Mouse (Mus musculus) MEL (cell line): Measurements from ENCODE around the gene Dlgap1. TPM values are rescaled to one million over a fixed set of nuclear protein-coding genes. Genes with fewer than 3 reads are reported as not detected.

Experiments
- DNase-seq: peaks from one replicate; pipeline ENCODE4 v3.0.0; 2011; ENCODE audit warnings: low read depth, low spot score
- H3K27ac ChIP-seq: 2 replicates; pipeline ENCODE4 v1.5.1; 2012; ENCODE audit warnings: low read depth, mild to moderate bottlenecking, control low read depth, low read length, moderate library complexity; ENCODE audit not compliant: control insufficient read depth
- H3K27me3 ChIP-seq, 2 experiments: fragments of 150-350 bp in 1 of 2; sonication (generic) in 1 of 2; 2 replicates each; pipeline ENCODE4 v1.6.1; 2012; ENCODE audit warnings: low read length in 2 of 2, mild to moderate bottlenecking in 2 of 2, improper control_type of control experiment in 1 of 2, moderate library complexity in 1 of 2; ENCODE audit not compliant: insufficient read depth in 2 of 2, control insufficient read depth in 1 of 2
- H3K36me3 ChIP-seq, 2 experiments: 2 replicates each; pipeline ENCODE4 v1.6.1; 2012 to 2014; ENCODE audit warnings: low read length in 2 of 2, improper control_type of control experiment in 1 of 2, inconsistent platforms in 1 of 2, mild to moderate bottlenecking in 1 of 2; ENCODE audit not compliant: insufficient read depth in 2 of 2, control insufficient read depth in 1 of 2
- H3K4me1 ChIP-seq, 2 experiments: fragments of 150-350 bp in 1 of 2; sonication (generic) in 1 of 2; 2 replicates each; pipeline ENCODE4 v1.6.1; 2012; ENCODE audit warnings: low read length in 2 of 2, improper control_type of control experiment in 1 of 2, mild to moderate bottlenecking in 1 of 2; ENCODE audit not compliant: insufficient read depth in 2 of 2, control insufficient read depth in 1 of 2
- H3K4me3 ChIP-seq, 2 experiments: fragments of 150-350 bp in 1 of 2; sonication (generic) in 1 of 2; 2 replicates each; pipeline ENCODE4 v1.5.1; 2012; ENCODE audit warnings: low read depth in 2 of 2, low read length in 2 of 2, mild to moderate bottlenecking in 2 of 2, moderate library complexity in 2 of 2, control low read depth in 1 of 2, improper control_type of control experiment in 1 of 2; ENCODE audit not compliant: control insufficient read depth in 1 of 2, insufficient read depth in 1 of 2
- H3K79me2 ChIP-seq: 2 replicates; pipeline ENCODE4 v1.6.1; 2012; ENCODE audit warnings: mild to moderate bottlenecking, low read length, moderate library complexity; ENCODE audit not compliant: control insufficient read depth, poor library complexity, insufficient read depth
- H3K9ac ChIP-seq: 2 replicates; pipeline ENCODE4 v1.6.1; 2012; ENCODE audit warnings: low read depth, mild to moderate bottlenecking, control low read depth, low read length, moderate library complexity; ENCODE audit not compliant: control insufficient read depth, poor library complexity, severe bottlenecking
- H3K9me3 ChIP-seq: fragments of 150-350 bp; sonication (generic); replicated peaks from 2 replicates; pipeline ENCODE4 v1.6.1; 2012; ENCODE audit warnings: mild to moderate bottlenecking, low read length, improper control_type of control experiment, moderate library complexity; ENCODE audit not compliant: insufficient read depth
- CHD1 ChIP-seq: IDR thresholded peaks from 2 replicates; pipeline ENCODE4 v1.6.1; 2012; ENCODE audit warnings: low read depth, mild to moderate bottlenecking, inconsistent platforms, low read length, improper control_type of control experiment
- CHD2 ChIP-seq: IDR thresholded peaks from 2 replicates; pipeline ENCODE4 v1.6.1; 2011; ENCODE audit warnings: low read length, improper control_type of control experiment
- EP300 ChIP-seq, 2 experiments: IDR thresholded peaks; 2 replicates each; pipeline ENCODE4 v1.6.1; 2011; ENCODE audit warnings: improper control_type of control experiment in 2 of 2, low read length in 2 of 2, low read depth in 1 of 2, mild to moderate bottlenecking in 1 of 2
- JUND ChIP-seq: IDR thresholded peaks from 2 replicates; pipeline ENCODE4 v1.6.1; 2011; ENCODE audit warnings: low read depth, mild to moderate bottlenecking, improper control_type of control experiment, low read length
- KAT2A ChIP-seq: conservative IDR thresholded peaks from 2 replicates; pipeline ENCODE4 v1.6.1; 2012; ENCODE audit warnings: low read depth, low read length, improper control_type of control experiment, inconsistent platforms
- MAFK ChIP-seq: IDR thresholded peaks from 2 replicates; pipeline ENCODE4 v1.6.1; 2011; ENCODE audit warnings: low read depth, mild to moderate bottlenecking, low read length, improper control_type of control experiment, borderline replicate concordance
- MAX ChIP-seq: IDR thresholded peaks from 2 replicates; pipeline ENCODE4 v1.6.1; 2011; ENCODE audit warnings: low read length, improper control_type of control experiment
- MAZ ChIP-seq: IDR thresholded peaks from 2 replicates; pipeline ENCODE4 v1.6.1; 2012; ENCODE audit warnings: low read depth, mild to moderate bottlenecking, inconsistent platforms, low read length, improper control_type of control experiment
- MEF2A ChIP-seq: IDR thresholded peaks from 2 replicates; pipeline ENCODE4 v1.6.1; 2014; ENCODE audit warnings: low read depth, mild to moderate bottlenecking, inconsistent platforms, low read length, improper control_type of control experiment; ENCODE audit not compliant: poor library complexity, insufficient replicate concordance, severe bottlenecking; ENCODE audit errors: extremely low read depth
- POLR2A ChIP-seq, 2 experiments: IDR thresholded peaks; 2 replicates each; pipeline ENCODE4 v1.6.1; 2011 to 2012; ENCODE audit warnings: low read length in 2 of 2, mild to moderate bottlenecking in 2 of 2, control low read depth in 1 of 2, improper control_type of control experiment in 1 of 2, low read depth in 1 of 2, moderate library complexity in 1 of 2; ENCODE audit not compliant: control insufficient read depth in 1 of 2, insufficient read depth in 1 of 2, poor library complexity in 1 of 2
- POLR2AphosphoS2 ChIP-seq: IDR thresholded peaks from 2 replicates; pipeline ENCODE4 v1.6.1; 2011; ENCODE audit warnings: low read length, improper control_type of control experiment
- POLR2AphosphoS5 ChIP-seq: IDR thresholded peaks from 2 replicates; pipeline ENCODE4 v1.6.1; 2012; ENCODE audit warnings: low read depth, borderline replicate concordance, mild to moderate bottlenecking, inconsistent platforms, low read length, moderate library complexity, mixed read lengths
- RAD21 ChIP-seq: IDR thresholded peaks from 2 replicates; pipeline ENCODE4 v1.6.1; 2011; ENCODE audit warnings: mild to moderate bottlenecking, low read depth, low read length, improper control_type of control experiment
- SMC3 ChIP-seq: IDR thresholded peaks from 2 replicates; pipeline ENCODE4 v1.6.1; 2011; ENCODE audit warnings: low read depth, low read length, improper control_type of control experiment
- UBTF ChIP-seq: IDR thresholded peaks from 2 replicates; pipeline ENCODE4 v1.6.1; 2012; ENCODE audit warnings: low read depth, mild to moderate bottlenecking, inconsistent platforms, low read length, improper control_type of control experiment, moderate library complexity, borderline replicate concordance; ENCODE audit not compliant: insufficient read depth
- USF2 ChIP-seq, 2 experiments: IDR thresholded peaks; 2 replicates each; pipeline ENCODE4 v1.6.1; 2011 to 2012; ENCODE audit warnings: improper control_type of control experiment in 2 of 2, low read length in 2 of 2, borderline replicate concordance in 1 of 2, inconsistent platforms in 1 of 2, low read depth in 1 of 2, mild to moderate bottlenecking in 1 of 2; ENCODE audit not compliant: insufficient read depth in 1 of 2
- ZC3H11A ChIP-seq: IDR thresholded peaks from 2 replicates; pipeline ENCODE4 v1.6.1; 2012; ENCODE audit warnings: low read depth, mild to moderate bottlenecking, inconsistent platforms, low read length, improper control_type of control experiment
- ZKSCAN1 ChIP-seq: IDR thresholded peaks from 2 replicates; pipeline ENCODE4 v1.6.1; 2012; ENCODE audit warnings: low read depth, mild to moderate bottlenecking, inconsistent platforms, low read length, improper control_type of control experiment, moderate library complexity
- polyA plus RNA-seq, 2 experiments: library from polyadenylated mRNA; stranded (reverse) in 1 of 2; unstranded in 1 of 2; fragments of >175 nt in 1 of 2; fragments of >200 nt in 1 of 2; gene quantifications; 2 replicates each; pipeline versions ENCODE4 v1.2.1 to v1.2.4; 2012; ENCODE audit warnings: low replicate concordance in 2 of 2, low read depth in 1 of 2; ENCODE audit not compliant: insufficient read length in 2 of 2, insufficient read depth in 1 of 2, missing spikeins in 1 of 2
- total RNA-seq: library from RNA; depleted of rRNA; stranded (reverse); fragments of 300-350 nt; gene quantifications from 2 replicates; pipeline ENCODE4 v1.2.3, GENCODE M21; 2012

Gene Dlgap1
- total and polyA plus RNA-seq, 3 experiments, result 0.06 TPM; not detected in 2

DNA sequence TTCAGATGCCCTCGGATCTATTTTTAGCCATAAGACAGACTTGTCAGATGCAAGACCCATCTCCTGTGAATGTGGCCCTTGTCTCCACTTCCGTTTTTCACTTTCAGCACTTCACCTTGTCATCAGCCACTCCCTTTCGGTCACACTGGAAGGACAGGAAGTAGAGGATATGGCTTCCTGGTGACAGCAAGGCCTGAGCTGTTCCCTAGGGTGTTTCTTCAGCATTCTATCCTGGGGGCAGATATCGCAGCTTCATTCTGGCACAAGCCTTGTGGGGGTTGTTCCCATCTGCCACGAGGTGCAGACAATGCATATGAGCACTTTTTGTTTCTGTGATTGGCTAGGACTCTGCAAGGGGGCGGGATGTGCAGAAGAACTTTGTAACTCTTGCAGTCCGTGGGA, 502.1 kb downstream of the Dlgap1 start:
- DNase-seq, result no peak
- Histone ChIP-seq H3K9me3 (no peaks in the 10 kb centered on the region), H3K9ac (no peak overlapping the region)

DNA sequence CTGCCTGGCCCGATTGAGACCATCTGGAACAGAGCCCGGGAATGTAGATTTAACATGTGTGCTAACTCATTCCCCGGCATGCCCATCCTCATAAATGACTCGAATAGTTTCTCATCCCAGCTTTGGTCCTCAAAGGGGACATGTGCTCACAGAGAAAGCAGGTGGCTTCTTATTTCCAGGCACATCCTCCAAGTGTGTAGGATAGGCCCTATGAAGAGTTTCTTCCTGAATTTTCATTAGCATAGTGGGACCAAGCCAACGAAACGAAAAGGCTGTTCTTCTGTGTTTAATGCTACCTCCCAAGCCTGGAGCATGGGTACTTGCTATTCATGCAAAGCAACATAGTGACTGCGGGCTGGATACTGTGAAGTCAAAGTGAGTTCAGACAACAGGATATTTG, 503.3 kb downstream of the Dlgap1 start:
- Histone ChIP-seq H3K4me3 (no peak overlapping the region), H3K79me2 (no peaks in the 10 kb centered on the region), H3K27me3 (no peaks in the 10 kb centered on the region), H3K9me3 (no peaks in the 10 kb centered on the region), H3K9ac (no peak overlapping the region), H3K27ac (no peak overlapping the region), H3K36me3 (no peaks in the 10 kb centered on the region), H3K4me1 (no peaks in the 10 kb centered on the region)
- TF ChIP-seq MEF2A (no peak), POLR2AphosphoS2 (no peak), UBTF (no peak), CHD1 (no peak), JUND (no peak), CHD2 (no peak), SMC3 (no peak), MAFK (no peak), MAX (no peak), USF2 (IDR thresholded peaks at IDR 0.05; ENCODE audit: borderline replicate concordance in 1 of 2, insufficient read depth in 1 of 2, low read depth in 1 of 2, low read length in 2 of 2) (no peak), MAZ (no peak)
- no peak for DNase-seq

More for the DNA sequence above, 502.1 kb downstream of the Dlgap1 start:
- no peaks in the 10 kb centered on the region for H3K27me3 ChIP-seq
- TF ChIP-seq KAT2A, result no peak
- TF ChIP-seq JUND, result no peak
- no peak for TF ChIP-seq ZKSCAN1
- TF ChIP-seq USF2 (IDR thresholded peaks at IDR 0.05; ENCODE audit: borderline replicate concordance in 1 of 2, insufficient read depth in 1 of 2, low read depth in 1 of 2, low read length in 2 of 2), result no peak
- TF ChIP-seq ZC3H11A, result no peak
- no peak for TF ChIP-seq POLR2AphosphoS5
- no peak for TF ChIP-seq MAFK
- no peak for TF ChIP-seq EP300 (IDR thresholded peaks at IDR 0.05; ENCODE audit: low read depth in 1 of 2, low read length in 2 of 2)
- TF ChIP-seq UBTF, result no peak
- no peak for TF ChIP-seq RAD21
- no peak for TF ChIP-seq POLR2A (IDR thresholded peaks at IDR 0.05; ENCODE audit: control insufficient read depth in 1 of 2, insufficient read depth in 1 of 2, low read depth in 1 of 2, low read length in 2 of 2, poor library complexity in 1 of 2)
- TF ChIP-seq, all 39 proteins: peak for 0
- H3K27ac ChIP-seq, result no peak overlapping the region
- no peaks in the 10 kb centered on the region for H3K4me1 ChIP-seq
- H3K4me3 ChIP-seq, result no peak overlapping the region
- H3K79me2 ChIP-seq, result no peaks in the 10 kb centered on the region
- no peaks in the 10 kb centered on the region for H3K36me3 ChIP-seq
